Mouse (Mus musculus): Measurements from ENCODE around the gene Pde4dip.
A peak's percentile ranks its signal among the peaks of the same experiment; 100 is the strongest.

The Pde4dip gene

DNA sequence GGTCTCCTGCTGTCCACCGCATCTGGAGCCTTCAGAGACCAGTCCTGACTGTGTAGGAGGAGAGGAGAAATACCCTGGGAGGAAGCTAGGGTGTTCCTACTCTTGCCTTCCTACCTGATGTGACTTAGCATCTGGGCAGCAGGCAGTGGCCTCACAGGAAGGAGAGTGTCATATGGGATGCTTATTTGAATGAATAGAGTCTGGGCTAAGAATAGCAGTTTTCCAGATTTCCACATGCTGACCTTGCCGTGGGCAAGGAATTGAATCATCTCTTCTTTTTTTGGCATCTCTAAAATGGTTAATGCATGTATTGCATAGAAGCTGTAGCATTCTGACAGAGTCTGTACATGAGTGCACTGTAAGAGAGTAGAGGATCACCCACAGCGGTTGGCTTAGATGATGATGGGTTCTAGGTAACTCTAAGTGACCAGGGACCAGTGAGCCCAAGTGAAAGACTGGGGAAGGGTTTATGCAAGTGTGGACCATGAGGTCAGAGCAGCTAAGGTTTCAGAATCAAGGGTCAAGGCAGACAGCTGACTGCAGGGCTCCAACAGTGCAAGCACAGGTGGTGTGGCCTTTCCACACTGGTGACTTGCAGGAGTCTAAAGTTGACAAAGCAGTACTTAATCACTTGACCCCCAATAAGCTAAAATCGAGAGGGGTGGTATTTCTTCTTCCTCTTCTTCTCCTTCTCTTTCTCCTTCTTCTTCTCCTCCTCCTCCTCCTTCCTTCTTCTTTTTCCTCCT lies 202.0 kb downstream of the Pde4dip start:
- no peak for DNase-seq (ENCODE audit: low read depth, low spot score)

DNA sequence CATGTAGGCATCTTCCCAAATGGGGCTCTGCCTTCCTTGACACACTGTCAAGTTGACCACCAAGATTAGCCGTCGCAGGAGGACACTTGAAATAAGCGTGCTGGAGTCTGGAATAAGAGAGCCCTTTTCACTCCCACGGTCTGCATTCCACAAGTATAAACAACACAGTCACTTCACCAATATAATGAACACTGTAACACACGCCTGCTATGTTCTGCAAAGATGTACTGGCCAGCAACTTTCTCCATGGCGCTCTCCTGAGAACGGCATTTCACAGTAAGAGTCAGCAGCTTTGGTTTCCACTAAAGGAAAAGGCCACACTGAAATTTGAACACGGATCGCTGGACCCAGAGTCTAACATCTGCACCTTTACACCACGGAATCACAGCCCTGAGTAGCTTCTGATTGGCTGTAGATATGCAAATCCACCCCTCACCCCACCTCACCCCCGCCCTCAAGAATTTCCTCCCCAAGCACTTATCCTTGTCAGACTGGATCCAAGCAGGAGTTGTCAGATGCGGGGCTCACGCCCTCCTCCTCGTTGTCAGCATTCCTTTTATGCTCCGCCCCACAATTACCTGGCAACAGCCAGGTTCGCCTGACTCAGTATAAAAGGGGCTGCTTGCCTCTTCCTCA lies 204.8 kb downstream of the Pde4dip start:
- no peak for DNase-seq (ENCODE audit: low read depth, low spot score)

DNA sequence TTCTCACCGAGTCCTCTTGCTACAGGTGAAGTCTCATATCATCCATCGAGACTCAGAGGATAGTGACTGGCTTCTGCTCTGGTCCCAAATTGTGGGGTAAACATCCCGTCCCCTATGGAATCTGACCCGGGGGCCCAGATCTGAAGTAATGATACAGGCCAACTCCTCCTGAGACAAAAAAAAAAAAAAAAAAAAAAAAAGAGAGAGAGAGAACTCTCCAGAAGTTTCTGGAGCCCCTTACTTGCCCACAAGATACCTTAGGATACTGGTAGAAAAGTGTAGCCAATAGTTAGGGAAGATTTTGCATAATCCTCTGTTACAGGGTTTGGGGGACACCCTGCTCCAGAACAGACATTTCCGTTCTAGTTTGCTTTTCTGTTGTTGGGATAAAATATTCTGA lies 205.9 kb downstream of the Pde4dip start:
- no peak for DNase-seq (ENCODE audit: low read depth, low spot score)

DNA sequence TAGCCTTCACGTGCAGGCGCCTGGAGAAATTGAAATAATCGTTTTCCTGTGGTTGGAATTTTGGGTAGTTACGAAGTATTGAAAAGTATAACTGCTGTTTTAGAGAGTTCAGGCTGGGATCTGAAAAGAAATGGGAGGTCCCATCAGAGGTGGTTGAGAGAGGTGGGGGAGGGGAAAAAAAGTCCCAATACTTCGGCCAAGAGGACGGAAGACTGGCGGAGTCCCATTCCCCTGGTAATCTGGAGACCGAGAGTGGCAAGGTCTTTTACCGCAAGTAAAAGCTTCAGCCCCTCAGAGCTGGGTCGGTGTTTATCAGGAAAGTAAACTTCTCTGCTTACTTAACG lies 206.4 kb downstream of the Pde4dip start:
- no peak for DNase-seq (ENCODE audit: low read depth, low spot score)

DNA sequence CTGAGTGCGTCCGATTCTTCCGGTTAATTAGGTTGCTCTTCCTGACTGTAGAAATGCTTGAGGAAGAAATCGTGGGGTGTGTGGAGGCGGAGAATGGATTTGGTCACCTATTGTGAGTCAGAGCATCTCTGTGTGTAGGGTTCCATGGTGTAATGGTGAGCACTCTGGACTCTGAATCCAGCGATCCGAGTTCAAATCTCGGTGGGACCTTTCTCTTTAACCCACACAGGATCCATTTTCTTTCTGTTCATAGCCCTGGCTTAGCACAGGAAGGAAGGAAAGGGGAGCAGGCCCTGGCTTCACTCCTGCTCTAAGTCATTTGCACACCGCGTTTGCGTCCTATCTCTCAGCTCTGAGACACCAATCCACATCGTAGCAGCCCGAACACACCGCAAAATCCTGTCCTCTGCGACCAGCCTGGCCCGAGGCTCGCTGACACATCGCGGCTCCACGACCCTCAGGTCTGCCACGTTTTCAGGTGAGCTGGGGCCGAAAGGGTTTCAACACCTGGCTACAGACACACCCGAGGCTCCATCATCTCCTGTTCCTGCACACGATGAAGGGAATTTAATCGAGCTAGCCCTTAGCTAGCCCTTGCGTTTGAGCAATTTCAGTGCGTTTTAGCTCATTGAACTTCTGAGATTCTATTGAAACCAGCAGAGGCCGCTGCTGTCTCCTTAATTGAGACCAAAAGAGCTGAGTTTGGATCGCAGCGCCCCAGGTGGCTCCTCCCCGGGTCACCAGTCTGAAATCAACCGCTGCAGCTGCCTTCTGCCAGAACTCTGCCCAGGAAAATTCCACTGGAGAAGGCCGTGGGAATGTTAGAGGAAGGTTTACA lies 207.0 kb downstream of the Pde4dip start:
- no peak for DNase-seq (ENCODE audit: low read depth, low spot score)

DNA sequence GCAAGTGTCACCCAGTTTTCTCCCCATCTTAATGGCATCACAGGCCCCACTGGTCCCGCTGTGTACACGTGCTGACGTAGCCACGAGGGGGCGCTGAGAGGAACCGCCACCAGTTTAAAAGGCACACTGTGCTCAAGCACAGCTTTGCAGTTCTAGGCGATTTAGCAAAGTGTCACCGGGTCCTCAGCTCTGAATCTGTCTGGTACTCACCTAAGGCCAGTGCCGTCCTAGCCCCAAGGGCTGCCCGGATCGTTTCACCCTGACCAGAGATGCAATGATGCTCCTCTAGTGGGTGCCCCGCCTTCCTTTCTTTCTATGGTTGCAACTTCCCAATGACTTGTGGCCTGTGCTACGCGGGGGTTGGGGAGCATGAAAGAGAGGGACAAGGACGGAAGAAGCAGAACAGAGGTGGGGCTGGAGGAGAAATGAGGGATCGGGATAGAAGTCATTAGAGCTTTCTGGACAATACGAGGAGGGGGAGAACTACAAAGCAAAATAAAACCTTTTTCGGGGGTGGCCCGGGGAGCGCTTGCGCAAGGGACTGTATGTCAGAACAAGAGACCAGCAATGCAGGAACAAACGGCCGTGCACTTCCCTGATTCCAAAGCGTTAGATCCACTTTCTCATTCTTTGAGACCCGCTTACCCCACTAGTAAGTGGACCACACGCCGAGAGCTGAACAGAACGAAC lies 207.7 kb downstream of the Pde4dip start:
- no peak for DNase-seq (ENCODE audit: low read depth, low spot score)

GRCm38 (mm10) chr3:97678416-97678815 lies 210.1 kb downstream of the Pde4dip start:
- DNase-seq (ENCODE audit: low read depth, low spot score) = no peak

GRCm38 (mm10) chr3:97676126-97676525 lies 212.4 kb downstream of the Pde4dip start:
- no peak for DNase-seq (ENCODE audit: low read depth, low spot score)

- no peak for DNase-seq (ENCODE audit: low read depth, low spot score)
These were observed 213.8 kb downstream of the Pde4dip start, which contains the start of gene Gm17651 for GRCm38 (mm10) chr3:97674644-97675110. Gene Gm17651, minus strand, starts transcription at chr3:97674694.

- DNase-seq (ENCODE audit: low read depth, low spot score) = no peak
These were observed 221.3 kb downstream of the Pde4dip start for GRCm38 (mm10) chr3:97667093-97667675.

DNA sequence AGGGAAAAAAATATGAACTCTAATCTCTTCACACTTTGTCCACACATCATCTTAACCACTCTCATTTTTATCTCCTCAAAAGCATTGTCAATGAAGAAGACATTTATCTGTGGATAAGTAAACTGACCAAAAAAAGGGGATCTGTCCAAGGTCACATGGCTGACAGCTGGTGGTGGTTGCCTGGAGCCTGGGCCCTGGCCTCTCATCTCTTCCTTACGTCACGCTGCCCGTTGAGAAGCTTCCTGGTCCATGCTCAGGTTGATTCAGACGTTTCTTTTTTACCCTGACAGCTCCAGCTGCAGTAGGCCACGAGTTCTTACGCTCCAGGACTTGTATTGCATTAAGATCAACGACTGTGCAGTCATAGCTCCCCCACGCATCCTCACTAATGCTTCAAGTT lies 222.4 kb downstream of the Pde4dip start:
- no peak for DNase-seq (ENCODE audit: low read depth, low spot score)

DNA sequence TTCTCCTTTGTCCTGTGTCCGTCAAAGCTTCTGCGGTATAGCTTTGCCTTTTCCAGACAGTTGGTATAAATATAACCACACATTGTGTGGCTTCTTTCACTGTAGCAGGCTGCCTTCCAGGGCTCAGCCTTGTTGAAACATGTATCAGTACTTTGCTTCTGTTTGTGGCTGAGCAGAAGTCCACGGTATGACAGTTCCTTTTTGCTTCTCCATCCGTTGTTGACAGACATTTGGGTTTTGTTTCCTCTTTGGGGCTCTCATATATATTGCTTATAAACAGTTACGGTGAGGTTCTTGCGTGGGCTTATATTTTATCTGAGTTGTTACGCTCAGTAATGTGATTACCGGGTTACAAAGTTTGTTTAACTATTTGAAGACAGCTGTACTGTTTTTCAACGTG lies 223.0 kb downstream of the Pde4dip start:
- DNase-seq (ENCODE audit: low read depth, low spot score) = no peak

- DNase-seq (ENCODE audit: low read depth, low spot score) = no peak
These were observed 227.3 kb downstream of the Pde4dip start for GRCm38 (mm10) chr3:97661206-97661605.

GRCm38 (mm10) chr3:97659746-97660145 lies 228.8 kb downstream of the Pde4dip start:
- DNase-seq (ENCODE audit: low read depth, low spot score) = no peak

GRCm38 (mm10) chr3:97658426-97659193 lies 229.9 kb downstream of the Pde4dip start:
- DNase-seq (ENCODE audit: low read depth, low spot score) = no peak

DNA sequence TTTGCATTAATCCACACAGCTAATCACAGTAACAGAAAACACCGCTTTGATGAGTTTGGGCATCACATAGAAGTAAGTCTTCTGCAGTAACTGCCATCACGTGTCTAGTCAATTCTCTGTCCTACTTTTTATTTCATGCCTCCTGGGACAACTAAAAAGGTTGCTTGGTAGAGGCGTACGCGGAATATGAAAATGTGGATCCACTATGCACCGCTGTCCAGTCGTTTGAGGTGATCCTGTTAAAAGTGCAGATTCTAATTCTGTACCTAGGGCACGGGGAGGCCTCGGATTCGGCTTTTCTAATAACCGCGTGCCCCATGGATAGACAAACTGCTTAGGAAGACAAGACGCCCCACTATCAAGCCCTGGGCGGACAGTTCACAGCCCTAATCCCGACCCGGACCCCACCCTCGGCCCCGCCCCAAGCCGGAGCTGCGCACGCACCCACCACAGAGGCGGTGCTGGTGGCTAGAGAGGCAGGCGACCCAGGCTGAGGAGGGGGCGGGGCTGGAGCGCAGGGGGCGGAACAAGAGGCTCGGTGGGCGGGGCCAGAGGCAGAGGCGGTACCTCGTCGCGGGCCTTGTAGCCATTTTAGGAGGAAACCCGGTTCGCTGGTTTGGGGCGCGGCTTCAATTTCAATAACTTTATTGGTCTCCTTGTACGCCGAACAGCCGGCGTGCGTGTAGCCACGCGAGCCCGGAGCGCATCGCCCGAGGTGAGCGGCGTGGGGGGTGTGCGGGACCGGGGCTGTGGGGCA lies 230.7 kb downstream of the Pde4dip start, which contains the start of gene Prkab2:
Gene Prkab2, plus strand, starts transcription at position 539 of the 757 bp plus-strand sequence.
- peak; percentile 91 for DNase-seq (ENCODE audit: low read depth, low spot score)

GRCm38 (mm10) chr3:97654901-97655300 lies 233.6 kb downstream of the Pde4dip start:
- no peak for DNase-seq (ENCODE audit: low read depth, low spot score)

GRCm38 (mm10) chr3:97653781-97654180 lies 234.7 kb downstream of the Pde4dip start:
- DNase-seq (ENCODE audit: low read depth, low spot score) = no peak

- no peak for DNase-seq (ENCODE audit: low read depth, low spot score)
These were observed 236.9 kb downstream of the Pde4dip start for GRCm38 (mm10) chr3:97651604-97652003.

- no peak for DNase-seq (ENCODE audit: low read depth, low spot score)
These were observed 239.0 kb downstream of the Pde4dip start for GRCm38 (mm10) chr3:97649469-97649868.
